Mouse (Mus musculus) mesoderm, embryonic 11.5 days (tissue): ENCODE results near the gene Chn1.

Experiments
- DNase-seq: peaks from one replicate; pipeline ENCODE4 v3.0.0-alpha.2; 2012; ENCODE audit warnings: low read depth, low spot score

Chn1 gene

DNA sequence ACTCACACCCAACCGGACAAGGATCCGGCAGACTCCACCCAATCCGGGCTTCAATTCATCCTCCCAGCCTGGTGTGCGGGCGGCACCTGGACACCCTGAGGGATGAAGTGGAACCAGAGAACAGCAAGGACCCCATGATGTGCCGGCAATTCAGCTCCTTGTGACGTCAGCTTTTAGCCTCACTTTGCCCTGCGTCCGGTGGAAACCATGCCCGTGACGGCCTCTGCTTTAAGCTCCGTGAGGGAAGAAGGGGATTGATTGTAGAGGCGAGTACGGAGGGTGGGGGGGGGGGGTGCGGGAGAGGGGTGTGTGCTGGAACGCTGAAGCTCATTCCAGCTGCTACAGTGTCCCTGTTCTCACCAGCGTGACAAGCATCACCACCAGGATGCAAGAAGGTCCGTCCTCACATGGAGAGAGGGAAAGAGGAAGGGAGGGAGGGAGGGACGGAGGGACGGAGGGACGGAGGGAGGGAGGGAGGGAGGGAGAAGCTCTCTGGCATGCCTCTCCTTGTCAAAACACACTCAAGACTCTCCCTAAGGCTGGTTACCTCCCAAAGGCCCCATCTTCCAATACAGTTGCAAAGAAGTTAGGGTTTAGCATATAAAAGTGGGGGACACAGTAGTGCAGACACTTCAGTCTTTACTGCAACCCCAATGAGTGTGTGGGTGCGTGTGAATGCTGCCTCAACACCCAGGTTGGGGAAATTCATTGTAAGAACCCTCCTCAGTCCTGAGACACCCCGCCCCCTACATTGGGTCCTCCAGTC is 214.1 kb downstream of the Chn1 start:
- peak; percentile 41 for DNase-seq
